Mouse (Mus musculus): ENCODE measurements at regions not wholly inside any gene's neighbourhood (a gene's known extent, or its start where the extent isn't known, plus 50 kb on each side); places are given as distances from the start of the nearest gene placed in this dataset.

DNA sequence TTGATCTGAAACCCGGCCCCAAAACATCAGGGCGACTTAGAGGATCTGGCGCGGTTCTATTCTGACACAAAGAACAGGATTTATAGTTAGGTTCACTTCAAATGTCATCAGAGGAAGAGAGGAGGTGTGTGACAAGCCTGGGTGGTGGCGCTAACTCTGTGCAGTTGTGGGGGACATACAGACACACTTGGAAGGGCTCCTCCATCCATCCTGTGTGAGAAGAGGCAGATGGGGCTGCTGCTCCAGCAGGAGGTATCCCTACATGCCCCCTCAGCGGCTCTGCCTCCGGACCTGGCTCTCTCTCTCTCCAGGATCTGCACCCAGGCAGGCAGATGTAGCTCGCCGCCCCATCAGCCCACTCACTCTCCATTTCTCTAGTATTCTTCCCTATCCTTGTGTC, 188.6 kb downstream of the Matn1 start:
- H3K4me3 ChIP-seq (replicated peaks; ENCODE audit: low read length), result no peak overlapping the region
- no peaks in the 10 kb centered on the region for H3K9me3 ChIP-seq (ENCODE audit: control insufficient read depth, low read length)
- H3K9ac ChIP-seq (replicated peaks; ENCODE audit: low read depth, low read length), result no peak overlapping the region
- H3K27me3 ChIP-seq (replicated peaks; ENCODE audit: control insufficient read depth, insufficient read depth, low read length), result no peaks in the 10 kb centered on the region
- H3K4me2 ChIP-seq (ENCODE audit: low read length), result no peak overlapping the region
- 60% methylated on average over 9 of the region's 9 CpGs for WGBS
- no peak for ATAC-seq
- H3K4me1 ChIP-seq (replicated peaks; ENCODE audit: control insufficient read depth, insufficient read depth, low read length), result no peaks in the 10 kb centered on the region
- H3K27ac ChIP-seq (ENCODE audit: low read length), result no peak overlapping the region
- H3K36me3 ChIP-seq (ENCODE audit: control insufficient read depth, insufficient read depth), result no peaks in the 10 kb centered on the region

DNA sequence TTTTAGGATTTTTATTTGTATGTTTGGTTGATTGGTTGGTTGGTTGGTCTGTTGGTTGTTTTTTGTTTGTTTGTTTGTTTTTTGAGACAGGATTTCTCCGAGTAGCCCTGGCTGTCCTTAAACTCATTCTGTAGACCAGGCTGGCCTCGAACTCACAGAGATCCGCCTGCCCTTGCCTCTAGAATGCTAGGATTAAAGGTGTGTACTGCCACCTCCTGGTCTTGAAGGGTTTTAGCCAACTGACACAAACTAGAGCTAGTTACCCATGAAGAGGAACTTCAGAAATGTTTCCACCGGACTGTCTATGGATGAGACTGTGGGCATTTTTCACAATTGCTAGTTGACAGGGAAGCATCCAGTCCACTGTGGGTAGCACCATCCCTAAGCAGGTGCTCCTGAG, 191.7 kb downstream of the Matn1 start:
- Histone ChIP-seq H3K27ac (ENCODE audit: low read length) (no peak overlapping the region), H3K9ac (replicated peaks; ENCODE audit: low read depth, low read length) (no peak overlapping the region), H3K4me3 (replicated peaks; ENCODE audit: low read length) (no peak overlapping the region), H3K4me2 (ENCODE audit: low read length) (no peak overlapping the region), H3K4me1 (replicated peaks; ENCODE audit: control insufficient read depth, insufficient read depth, low read length) (no peaks in the 10 kb centered on the region), H3K27me3 (replicated peaks; ENCODE audit: control insufficient read depth, insufficient read depth, low read length) (no peaks in the 10 kb centered on the region), H3K9me3 (ENCODE audit: control insufficient read depth, low read length) (no peaks in the 10 kb centered on the region), H3K36me3 (ENCODE audit: control insufficient read depth, insufficient read depth) (no peaks in the 10 kb centered on the region)
- ATAC-seq, result no peak
- 87% methylated on average over 4 of the region's 4 CpGs for WGBS

DNA sequence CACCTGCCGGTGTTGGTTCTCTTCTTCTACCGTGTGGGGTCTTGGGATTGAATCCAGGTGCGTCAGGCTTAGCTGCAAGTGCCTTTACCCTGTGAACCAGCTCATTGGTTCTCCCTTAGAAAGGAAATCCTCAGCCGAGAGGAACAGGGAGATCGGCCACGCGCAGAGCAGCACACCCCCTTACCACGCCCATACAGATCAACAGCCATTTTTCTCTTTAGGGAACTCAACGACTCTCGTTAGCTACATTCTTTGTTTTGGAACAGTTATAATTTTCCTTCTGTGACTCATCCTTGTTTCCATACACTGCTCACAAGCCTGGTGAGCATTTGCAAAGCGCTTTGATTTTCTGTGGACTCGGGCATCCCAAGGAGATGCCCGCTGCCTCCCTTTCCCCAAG, 194.7 kb downstream of the Matn1 start:
- Histone ChIP-seq H3K36me3 (ENCODE audit: control insufficient read depth, insufficient read depth) (no peaks in the 10 kb centered on the region), H3K27ac (ENCODE audit: low read length) (no peak overlapping the region), H3K4me2 (ENCODE audit: low read length) (no peak overlapping the region), H3K4me3 (replicated peaks; ENCODE audit: low read length) (no peak overlapping the region), H3K9ac (replicated peaks; ENCODE audit: low read depth, low read length) (no peak overlapping the region), H3K4me1 (replicated peaks; ENCODE audit: control insufficient read depth, insufficient read depth, low read length) (0 out of 2 replicates have a peak, but pooled peaks cover 2% of the 10 kb centered on the region), H3K9me3 (ENCODE audit: control insufficient read depth, low read length) (no peaks in the 10 kb centered on the region), H3K27me3 (replicated peaks; ENCODE audit: control insufficient read depth, insufficient read depth, low read length) (no peaks in the 10 kb centered on the region)
- WGBS, result 58% methylated on average over 13 of the region's 13 CpGs
- ATAC-seq, result no peak

DNA sequence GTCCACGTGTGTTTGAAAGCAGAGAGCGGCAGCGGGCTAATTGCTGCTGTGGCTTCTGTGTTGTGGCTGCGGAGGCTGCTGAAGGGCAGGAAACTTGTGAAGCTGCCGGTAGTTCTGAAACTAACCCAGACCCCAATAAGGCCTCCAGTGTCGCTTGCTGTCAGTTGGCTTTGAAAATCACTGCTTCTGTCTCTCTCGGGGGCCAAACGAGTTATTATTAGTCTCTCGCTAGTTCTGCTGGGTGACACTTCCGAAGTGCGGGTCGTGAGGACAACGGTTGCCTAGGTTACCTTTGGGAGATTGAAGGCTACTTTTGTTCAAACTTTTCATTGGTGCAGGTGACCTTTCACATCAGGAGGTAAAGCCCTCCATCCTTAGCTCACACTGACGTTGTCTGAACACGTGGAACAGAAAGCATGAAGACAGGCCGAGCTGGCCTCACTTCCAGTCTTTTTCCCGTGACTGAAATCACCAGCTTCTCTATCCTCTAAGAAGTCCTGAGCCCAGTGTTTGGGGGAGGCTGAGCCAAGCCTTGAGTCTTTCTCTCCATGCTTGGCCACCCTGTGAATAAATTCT, 197.8 kb downstream of the Matn1 start:
- H3K9me3 ChIP-seq (ENCODE audit: control insufficient read depth, low read length), result no peaks in the 10 kb centered on the region
- H3K27ac ChIP-seq (ENCODE audit: low read length), result no peak overlapping the region
- 17% methylated on average over 17 of the region's 17 CpGs for WGBS
- no peak overlapping the region for H3K9ac ChIP-seq (replicated peaks; ENCODE audit: low read depth, low read length)
- no peak overlapping the region for H3K4me2 ChIP-seq (ENCODE audit: low read length)
- H3K4me1 ChIP-seq (replicated peaks; ENCODE audit: control insufficient read depth, insufficient read depth, low read length), result 0 out of 2 replicates have a peak, but pooled peaks cover 2% of the 10 kb centered on the region
- H3K4me3 ChIP-seq (replicated peaks; ENCODE audit: low read length), result no peak overlapping the region
- H3K36me3 ChIP-seq (ENCODE audit: control insufficient read depth, insufficient read depth), result no peaks in the 10 kb centered on the region
- ATAC-seq, result no peak
- H3K27me3 ChIP-seq (replicated peaks; ENCODE audit: control insufficient read depth, insufficient read depth, low read length), result no peaks in the 10 kb centered on the region

DNA sequence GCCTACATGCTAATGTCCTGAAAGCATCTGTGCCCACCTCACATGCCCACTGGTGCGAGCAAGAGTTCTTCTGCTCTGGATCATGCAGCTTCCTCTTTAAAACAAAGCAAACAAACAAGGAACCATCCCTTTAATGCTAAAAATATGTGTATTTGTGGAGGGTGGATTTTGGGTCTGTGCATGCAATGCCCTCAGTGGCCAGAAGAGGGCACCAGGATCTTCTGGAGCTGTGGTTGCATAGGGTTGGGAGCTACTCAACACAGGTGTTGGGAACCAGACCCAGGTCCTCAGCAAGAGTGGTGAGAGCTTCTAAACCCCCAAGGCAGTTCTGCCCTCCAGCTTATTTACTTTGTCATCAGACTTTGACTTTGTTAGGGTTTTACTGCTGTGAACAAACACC, 201.3 kb downstream of the Matn1 start:
- Histone ChIP-seq H3K9me3 (ENCODE audit: control insufficient read depth, low read length) (no peaks in the 10 kb centered on the region), H3K4me1 (replicated peaks; ENCODE audit: control insufficient read depth, insufficient read depth, low read length) (peaks cover 14% of the 10 kb centered on the region), H3K27me3 (replicated peaks; ENCODE audit: control insufficient read depth, insufficient read depth, low read length) (no peaks in the 10 kb centered on the region), H3K9ac (replicated peaks; ENCODE audit: low read depth, low read length) (no peak overlapping the region), H3K36me3 (ENCODE audit: control insufficient read depth, insufficient read depth) (no peaks in the 10 kb centered on the region), H3K27ac (ENCODE audit: low read length) (no peak overlapping the region), H3K4me3 (replicated peaks; ENCODE audit: low read length) (no peak overlapping the region), H3K4me2 (ENCODE audit: low read length) (no peak overlapping the region)
- ATAC-seq, result no peak
- 71% methylated on average over 1 of the region's 1 CpGs for WGBS

DNA sequence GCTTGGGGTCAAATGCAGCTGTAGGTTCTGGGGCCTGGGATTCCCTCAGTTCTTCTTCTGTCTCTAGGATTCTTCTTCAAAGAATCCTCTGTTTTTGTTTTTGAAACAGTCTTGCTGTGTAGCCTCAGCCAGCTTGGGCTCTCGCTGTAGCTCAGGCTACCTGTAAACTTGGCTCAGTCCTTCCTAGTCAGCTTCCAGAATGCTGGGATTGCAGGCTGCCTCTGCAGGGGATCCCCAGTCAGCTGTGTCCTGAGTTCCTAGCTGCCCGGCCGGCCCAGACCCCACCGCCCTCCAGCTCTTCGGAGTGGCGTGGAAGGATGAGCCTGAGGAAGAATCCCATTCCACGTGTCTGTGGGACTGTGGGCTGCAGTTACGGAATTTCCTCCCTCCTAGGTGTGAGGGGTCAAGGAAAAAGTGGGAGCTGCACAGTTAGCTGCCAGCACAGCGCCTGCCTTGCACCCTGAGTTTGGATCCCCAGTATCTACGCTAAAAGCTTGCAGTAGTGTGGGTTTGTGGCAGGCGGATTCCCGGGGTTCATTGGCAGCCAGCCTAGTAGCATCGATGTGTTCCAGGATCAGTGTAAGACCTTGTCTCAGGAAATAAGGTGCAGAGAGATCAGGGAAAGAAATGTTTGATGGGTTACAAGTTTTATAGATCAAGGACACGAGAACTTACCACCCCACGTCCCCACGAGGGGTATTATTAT, 204.0 kb downstream of the Matn1 start:
- Histone ChIP-seq H3K27me3 (replicated peaks; ENCODE audit: control insufficient read depth, insufficient read depth, low read length) (no peaks in the 10 kb centered on the region), H3K4me3 (replicated peaks; ENCODE audit: low read length) (no peak overlapping the region), H3K9me3 (ENCODE audit: control insufficient read depth, low read length) (no peaks in the 10 kb centered on the region), H3K36me3 (ENCODE audit: control insufficient read depth, insufficient read depth) (no peaks in the 10 kb centered on the region), H3K9ac (replicated peaks; ENCODE audit: low read depth, low read length) (no peak overlapping the region), H3K27ac (ENCODE audit: low read length) (no peak overlapping the region), H3K4me2 (ENCODE audit: low read length) (no peak overlapping the region), H3K4me1 (replicated peaks; ENCODE audit: control insufficient read depth, insufficient read depth, low read length) (peaks cover 12% of the 10 kb centered on the region)
- WGBS, result 57% methylated on average over 16 of the region's 16 CpGs
- no peak for ATAC-seq

DNA sequence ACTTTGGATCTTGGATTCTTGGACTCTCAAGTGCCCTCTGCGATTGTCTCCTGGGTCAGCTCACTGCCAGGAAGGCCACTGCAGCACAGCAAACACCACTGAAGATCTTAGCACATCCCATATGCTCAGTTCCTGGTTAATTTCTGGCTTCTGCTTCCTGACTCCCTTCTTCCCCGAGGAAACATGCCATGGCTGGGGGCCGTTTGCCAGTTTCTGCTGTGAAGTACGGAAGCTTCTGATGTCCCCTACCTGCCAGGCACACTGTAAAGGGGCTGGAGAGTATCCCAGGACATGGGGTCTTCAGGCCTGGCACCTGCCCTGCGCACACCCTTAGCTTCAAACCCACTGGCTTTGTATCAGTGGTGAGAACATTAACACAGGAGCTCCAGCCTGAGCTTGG, 205.3 kb downstream of the Matn1 start:
- Histone ChIP-seq H3K9ac (replicated peaks; ENCODE audit: low read depth, low read length) (no peak overlapping the region), H3K36me3 (ENCODE audit: control insufficient read depth, insufficient read depth) (no peaks in the 10 kb centered on the region), H3K27me3 (replicated peaks; ENCODE audit: control insufficient read depth, insufficient read depth, low read length) (no peaks in the 10 kb centered on the region), H3K4me2 (ENCODE audit: low read length) (no peak overlapping the region), H3K9me3 (ENCODE audit: control insufficient read depth, low read length) (no peaks in the 10 kb centered on the region), H3K4me1 (replicated peaks; ENCODE audit: control insufficient read depth, insufficient read depth, low read length) (peaks cover 12% of the 10 kb centered on the region), H3K27ac (ENCODE audit: low read length) (no peak overlapping the region), H3K4me3 (replicated peaks; ENCODE audit: low read length) (no peak overlapping the region)
- WGBS, result 75% methylated on average over 5 of the region's 5 CpGs
- no peak for ATAC-seq

DNA sequence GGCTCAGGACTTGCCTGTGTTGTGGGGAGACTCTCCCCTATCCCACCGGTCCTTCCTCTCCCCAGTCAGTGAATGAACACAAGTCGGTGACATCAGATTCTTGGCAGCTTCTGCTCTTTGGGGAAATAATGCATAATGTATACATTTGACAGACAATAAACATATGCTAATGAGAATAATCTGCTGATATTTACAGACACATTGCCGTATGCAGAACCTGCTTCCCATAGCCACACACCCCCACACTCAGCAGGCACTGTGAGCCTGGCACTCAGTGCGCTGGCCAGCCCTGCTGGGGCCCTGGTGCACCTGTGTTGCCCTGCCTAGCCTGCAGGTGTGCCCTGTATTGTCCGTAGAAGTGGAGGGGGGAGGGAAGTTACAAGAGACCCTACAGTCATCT, 215.5 kb downstream of the Matn1 start:
- no peak overlapping the region for H3K9ac ChIP-seq (replicated peaks; ENCODE audit: low read depth, low read length)
- no peaks in the 10 kb centered on the region for H3K9me3 ChIP-seq (ENCODE audit: control insufficient read depth, low read length)
- peak; percentile 71 for ATAC-seq
- no peak overlapping the region for H3K4me3 ChIP-seq (replicated peaks; ENCODE audit: low read length)
- H3K27ac ChIP-seq (ENCODE audit: low read length), result no peak overlapping the region
- no peaks in the 10 kb centered on the region for H3K36me3 ChIP-seq (ENCODE audit: control insufficient read depth, insufficient read depth)
- WGBS, result 11% methylated on average over 5 of the region's 5 CpGs
- H3K4me2 ChIP-seq (ENCODE audit: low read length), result no peak overlapping the region
- peaks cover 28% of the 10 kb centered on the region for H3K4me1 ChIP-seq (replicated peaks; ENCODE audit: control insufficient read depth, insufficient read depth, low read length)
- H3K27me3 ChIP-seq (replicated peaks; ENCODE audit: control insufficient read depth, insufficient read depth, low read length), result no peaks in the 10 kb centered on the region

DNA sequence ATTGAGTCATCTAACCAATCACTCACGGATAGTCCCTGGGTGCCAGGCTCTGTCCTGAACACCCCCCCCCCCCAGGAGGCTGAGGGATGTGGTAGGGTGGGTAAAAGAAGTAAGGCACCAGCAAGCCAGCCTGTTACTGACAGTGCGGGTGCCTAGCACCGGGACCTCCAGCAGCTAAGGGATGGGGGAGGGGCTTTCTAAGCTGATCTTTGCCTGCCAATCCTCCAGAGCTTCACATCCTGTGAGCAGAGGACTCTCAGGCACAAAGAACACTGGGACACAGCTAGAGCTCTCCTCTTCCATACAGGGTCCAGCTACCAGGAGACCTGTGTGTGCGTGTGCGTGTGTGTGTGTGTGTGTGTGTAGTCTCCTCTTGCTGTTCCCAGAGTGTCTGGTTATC, 215.9 kb downstream of the Matn1 start:
- H3K9me3 ChIP-seq (ENCODE audit: control insufficient read depth, low read length), result no peaks in the 10 kb centered on the region
- H3K9ac ChIP-seq (replicated peaks; ENCODE audit: low read depth, low read length), result no peak overlapping the region
- 16% methylated on average over 5 of the region's 5 CpGs for WGBS
- H3K4me3 ChIP-seq (replicated peaks; ENCODE audit: low read length), result no peak overlapping the region
- H3K4me1 ChIP-seq (replicated peaks; ENCODE audit: control insufficient read depth, insufficient read depth, low read length), result peaks cover 28% of the 10 kb centered on the region
- ATAC-seq, result no peak; the same call in none of the 2 replicates
- no peak overlapping the region for H3K4me2 ChIP-seq (ENCODE audit: low read length)
- no peaks in the 10 kb centered on the region for H3K27me3 ChIP-seq (replicated peaks; ENCODE audit: control insufficient read depth, insufficient read depth, low read length)
- H3K36me3 ChIP-seq (ENCODE audit: control insufficient read depth, insufficient read depth), result no peaks in the 10 kb centered on the region
- H3K27ac ChIP-seq (ENCODE audit: low read length), result no peak overlapping the region
